Mouse (Mus musculus) liver, embryonic 15.5 days (tissue): ENCODE measurements around the gene Foxm1. TPM values are rescaled to one million over a fixed set of nuclear protein-coding genes. Genes with fewer than 3 reads are reported as not detected.
A peak's percentile ranks its signal among the peaks of the same experiment; 100 is the strongest.

Source experiments
- ATAC-seq: fragments of 200-750 bp; cut with Nextera tagmentation; 2 replicates; pipeline ENCODE4 v1.8.0; 2017; ENCODE audit warnings: moderate number of reproducible peaks, mild to moderate bottlenecking, moderate library complexity; ENCODE audit not compliant: insufficient read depth
- H3K27ac ChIP-seq: fragments of 300-500 bp; sonication (generic); replicated peaks from 2 replicates; pipeline ENCODE4 v1.5.1; 2015; ENCODE audit warnings: mild to moderate bottlenecking, inconsistent platforms
- H3K27me3 ChIP-seq: fragments of 300-500 bp; sonication (generic); 2 replicates; pipeline ENCODE4 v1.6.1; 2015; ENCODE audit warnings: mild to moderate bottlenecking, inconsistent platforms
- H3K36me3 ChIP-seq: fragments of 300-500 bp; sonication (generic); replicated peaks from 2 replicates; pipeline ENCODE4 v1.6.1; 2015; ENCODE audit warnings: moderate library complexity, mild to moderate bottlenecking, inconsistent platforms
- H3K4me1 ChIP-seq: fragments of 300-500 bp; sonication (generic); replicated peaks from 2 replicates; pipeline ENCODE4 v1.6.1; 2015; ENCODE audit warnings: inconsistent platforms
- H3K4me2 ChIP-seq: fragments of 300-500 bp; sonication (generic); 2 replicates; pipeline ENCODE4 v1.6.1; 2015; ENCODE audit warnings: moderate library complexity, mild to moderate bottlenecking, inconsistent platforms
- H3K4me3 ChIP-seq: fragments of 300-500 bp; sonication (generic); replicated peaks from 2 replicates; pipeline ENCODE4 v1.5.1; 2015; ENCODE audit warnings: mild to moderate bottlenecking, inconsistent platforms
- H3K9ac ChIP-seq: fragments of 300-500 bp; sonication (generic); 2 replicates; pipeline ENCODE4 v1.6.1; 2015; ENCODE audit warnings: moderate library complexity, mild to moderate bottlenecking, inconsistent platforms
- H3K9me3 ChIP-seq: fragments of 300-500 bp; sonication (generic); replicated peaks from 2 replicates; pipeline ENCODE4 v1.6.1; 2016; ENCODE audit warnings: inconsistent platforms
- WGBS: fragments of 180-500 bp; shearing (Covaris S2); methylation state at CpG from one replicate; pipeline ENCODE4 v1.1.7; 2015; ENCODE audit warnings: mixed read lengths; ENCODE audit not compliant: insufficient replicate concordance; 5-methylcytosine and 5-hydroxymethylcytosine counted together
- polyA plus RNA-seq: library from polyadenylated mRNA; unstranded; fragments of >200 nt; fragmentation: Nextera tagmentation; extraction: Ambion mirVana; gene quantifications from 2 replicates; pipeline ENCODE4 v1.2.1, GENCODE M21; 2015

Gene Foxm1
- 15.8 and 16.5 TPM in 2 replicates for polyA plus RNA-seq

GRCm38 (mm10) chr6:128362381-128363006, at the start of gene Foxm1, which contains the start of gene Rhno1:
TSS of gene Foxm1 (plus strand) at chr6:128362967.
TSS of gene Rhno1 (minus strand) at chr6:128362911.
- Histone ChIP-seq H3K36me3 (peaks cover 50% of the 10 kb centered on the region), H3K4me2 (peak within 1 kb of the TSS; percentile 80), H3K27me3 (no peaks in the 10 kb centered on the region), H3K4me3 (peak within 1 kb of the TSS; percentile 100), H3K4me1 (peaks cover 54% of the 10 kb centered on the region), H3K9ac (peak within 1 kb of the TSS; percentile 97), H3K9me3 (no peaks in the 10 kb centered on the region), H3K27ac (peak within 1 kb of the TSS; percentile 95)
- under 1% methylated on average over 75 of the region's 76 CpGs for WGBS
- ATAC-seq: peak; percentile 91

- H3K9me3 ChIP-seq: no peaks in the 10 kb centered on the region
- H3K36me3 ChIP-seq: no peaks in the 10 kb centered on the region
- H3K4me2 ChIP-seq: no peak overlapping the region
- no peak for ATAC-seq
- no peaks in the 10 kb centered on the region for H3K27me3 ChIP-seq
- no peak overlapping the region for H3K27ac ChIP-seq
- 69% methylated on average over 6 of the region's 6 CpGs for WGBS
- no peak overlapping the region for H3K9ac ChIP-seq
- no peaks in the 10 kb centered on the region for H3K4me1 ChIP-seq
- no peak overlapping the region for H3K4me3 ChIP-seq
Observed at GRCm38 (mm10) chr6:128314796-128315195, 48.0 kb upstream of the Foxm1 start.

GRCm38 (mm10) chr6:128315597-128315996, 47.2 kb upstream of the Foxm1 start:
- Histone ChIP-seq H3K4me1 (no peaks in the 10 kb centered on the region), H3K27me3 (no peaks in the 10 kb centered on the region), H3K4me2 (no peak overlapping the region), H3K36me3 (no peaks in the 10 kb centered on the region), H3K4me3 (no peak overlapping the region), H3K9ac (no peak overlapping the region), H3K27ac (no peak overlapping the region), H3K9me3 (no peaks in the 10 kb centered on the region)
- ATAC-seq: no peak
- 67% methylated on average over 8 of the region's 8 CpGs for WGBS

GRCm38 (mm10) chr6:128318317-128318716, 44.5 kb upstream of the Foxm1 start:
- no peaks in the 10 kb centered on the region for H3K27me3 ChIP-seq
- H3K9me3 ChIP-seq: no peaks in the 10 kb centered on the region
- no peak overlapping the region for H3K4me2 ChIP-seq
- no peaks in the 10 kb centered on the region for H3K36me3 ChIP-seq
- ATAC-seq: no peak
- no peaks in the 10 kb centered on the region for H3K4me1 ChIP-seq
- 7% methylated on average over 4 of the region's 4 CpGs for WGBS
- H3K4me3 ChIP-seq: no peak overlapping the region
- H3K27ac ChIP-seq: no peak overlapping the region
- H3K9ac ChIP-seq: no peak overlapping the region

GRCm38 (mm10) chr6:128334397-128335124, 28.2 kb upstream of the Foxm1 start:
- no peak overlapping the region for H3K4me3 ChIP-seq
- H3K9ac ChIP-seq: no peak overlapping the region
- no peak overlapping the region for H3K27ac ChIP-seq
- H3K27me3 ChIP-seq: no peaks in the 10 kb centered on the region
- WGBS: 18% methylated on average over 12 of the region's 12 CpGs
- no peaks in the 10 kb centered on the region for H3K36me3 ChIP-seq
- peaks cover 21% of the 10 kb centered on the region for H3K4me1 ChIP-seq
- H3K9me3 ChIP-seq: no peaks in the 10 kb centered on the region
- ATAC-seq: no peak
- no peak overlapping the region for H3K4me2 ChIP-seq

- H3K9me3 ChIP-seq: no peaks in the 10 kb centered on the region
- H3K4me1 ChIP-seq: peaks cover 21% of the 10 kb centered on the region
- H3K27ac ChIP-seq: no peak overlapping the region
- no peaks in the 10 kb centered on the region for H3K36me3 ChIP-seq
- no peaks in the 10 kb centered on the region for H3K27me3 ChIP-seq
- no peak overlapping the region for H3K9ac ChIP-seq
- no peak overlapping the region for H3K4me2 ChIP-seq
- no peak for ATAC-seq
- 64% methylated on average over 7 of the region's 7 CpGs for WGBS
- no peak overlapping the region for H3K4me3 ChIP-seq
Observed at GRCm38 (mm10) chr6:128337467-128337866, 25.3 kb upstream of the Foxm1 start.

- Histone ChIP-seq H3K9me3 (no peaks in the 10 kb centered on the region), H3K27me3 (no peaks in the 10 kb centered on the region), H3K4me3 (no peak overlapping the region), H3K4me1 (peaks cover 12% of the 10 kb centered on the region), H3K36me3 (no peaks in the 10 kb centered on the region), H3K9ac (no peak overlapping the region), H3K27ac (no peak overlapping the region), H3K4me2 (no peak overlapping the region)
- ATAC-seq: no peak
- WGBS: 46% methylated on average over 5 of the region's 5 CpGs
Observed at GRCm38 (mm10) chr6:128338876-128339275, 23.9 kb upstream of the Foxm1 start.

- ATAC-seq: no peak
- H3K36me3 ChIP-seq: no peaks in the 10 kb centered on the region
- H3K9me3 ChIP-seq: no peaks in the 10 kb centered on the region
- 78% methylated on average over 11 of the region's 11 CpGs for WGBS
- no peaks in the 10 kb centered on the region for H3K27me3 ChIP-seq
- H3K27ac ChIP-seq: no peak overlapping the region
- H3K9ac ChIP-seq: no peak overlapping the region
- H3K4me1 ChIP-seq: 0 out of 2 replicates have a peak, but pooled peaks cover 2% of the 10 kb centered on the region
- no peak overlapping the region for H3K4me2 ChIP-seq
- H3K4me3 ChIP-seq: no peak overlapping the region
Observed at GRCm38 (mm10) chr6:128341956-128342723, 20.6 kb upstream of the Foxm1 start.

GRCm38 (mm10) chr6:128345623-128346022, 17.1 kb upstream of the Foxm1 start:
- no peak overlapping the region for H3K27ac ChIP-seq
- no peaks in the 10 kb centered on the region for H3K9me3 ChIP-seq
- 16% methylated on average over 10 of the region's 10 CpGs for WGBS
- no peak for ATAC-seq
- H3K36me3 ChIP-seq: no peaks in the 10 kb centered on the region
- H3K4me3 ChIP-seq: no peak overlapping the region
- no peak overlapping the region for H3K9ac ChIP-seq
- 0 out of 2 replicates have a peak, but pooled peaks cover 4% of the 10 kb centered on the region for H3K4me1 ChIP-seq
- no peaks in the 10 kb centered on the region for H3K27me3 ChIP-seq
- H3K4me2 ChIP-seq: no peak overlapping the region

GRCm38 (mm10) chr6:128346782-128347181, 16.0 kb upstream of the Foxm1 start:
- Histone ChIP-seq H3K27ac (no peak overlapping the region), H3K9me3 (no peaks in the 10 kb centered on the region), H3K4me1 (0 out of 2 replicates have a peak, but pooled peaks cover 4% of the 10 kb centered on the region), H3K9ac (no peak overlapping the region), H3K36me3 (no peaks in the 10 kb centered on the region), H3K4me2 (no peak overlapping the region), H3K27me3 (no peaks in the 10 kb centered on the region), H3K4me3 (no peak overlapping the region)
- ATAC-seq: no peak
- 64% methylated on average over 6 of the region's 6 CpGs for WGBS

GRCm38 (mm10) chr6:128349711-128350110, 13.1 kb upstream of the Foxm1 start:
- Histone ChIP-seq H3K4me2 (no peak overlapping the region), H3K27ac (no peak overlapping the region), H3K9ac (no peak overlapping the region), H3K27me3 (peaks cover 12% of the 10 kb centered on the region), H3K4me3 (no peak overlapping the region), H3K36me3 (no peaks in the 10 kb centered on the region), H3K9me3 (no peaks in the 10 kb centered on the region), H3K4me1 (peaks cover 11% of the 10 kb centered on the region; the same call in 1 of the 2 replicates)
- ATAC-seq: no peak
- WGBS: 43% methylated on average over 7 of the region's 7 CpGs
